Mouse (Mus musculus) ovary, postnatal 36 days (tissue): ENCODE measurements around the gene Pla2g6.
A peak's percentile ranks its signal among the peaks of the same experiment; 100 is the strongest.

ENCODE experiments used
- DNase-seq: peaks from one replicate; pipeline ENCODE4 v3.0.0; 2022; ENCODE audit warnings: low spot score, mixed read lengths

The Pla2g6 gene

DNA sequence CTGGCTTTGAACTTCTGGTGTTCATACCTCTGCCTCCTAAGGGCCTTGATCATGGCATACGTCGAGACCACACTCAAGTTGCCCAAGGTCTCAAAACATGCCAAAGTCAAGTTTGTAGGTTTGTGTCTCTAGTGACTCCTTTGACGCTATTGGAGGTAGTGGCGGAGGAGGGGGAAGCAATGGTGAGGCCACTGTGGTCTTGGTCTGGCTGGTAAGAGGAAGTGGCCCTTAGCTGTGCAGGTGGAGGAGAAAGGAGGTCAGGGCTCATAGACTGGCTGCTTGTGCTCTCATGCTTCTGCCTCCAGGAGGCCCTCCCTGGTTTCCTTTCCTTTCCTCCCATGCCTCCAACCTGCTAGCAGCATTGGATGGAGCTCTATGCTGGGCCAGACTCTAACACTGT lies 22.7 kb upstream of the Pla2g6 start:
- no peak for DNase-seq

DNA sequence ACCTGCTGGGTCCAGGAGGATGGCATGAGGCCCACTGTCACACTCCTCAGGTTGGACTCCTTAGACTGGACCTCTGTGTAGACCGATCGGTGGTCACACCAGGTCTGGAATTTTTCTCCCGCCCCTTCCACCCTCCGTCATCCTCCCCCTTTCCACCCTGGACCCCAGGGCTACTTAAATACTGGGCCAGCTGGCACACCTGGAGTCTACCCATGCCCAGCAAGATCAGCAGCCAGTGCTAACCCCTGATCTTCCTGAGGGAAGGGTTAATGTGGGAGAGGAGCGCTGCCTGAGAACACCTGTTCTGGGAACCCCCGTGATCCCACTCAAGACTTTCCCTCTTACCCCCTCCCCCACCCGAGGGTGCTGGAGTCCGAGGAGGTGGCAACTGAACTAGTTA lies 20.5 kb upstream of the Pla2g6 start:
- no peak for DNase-seq

DNA sequence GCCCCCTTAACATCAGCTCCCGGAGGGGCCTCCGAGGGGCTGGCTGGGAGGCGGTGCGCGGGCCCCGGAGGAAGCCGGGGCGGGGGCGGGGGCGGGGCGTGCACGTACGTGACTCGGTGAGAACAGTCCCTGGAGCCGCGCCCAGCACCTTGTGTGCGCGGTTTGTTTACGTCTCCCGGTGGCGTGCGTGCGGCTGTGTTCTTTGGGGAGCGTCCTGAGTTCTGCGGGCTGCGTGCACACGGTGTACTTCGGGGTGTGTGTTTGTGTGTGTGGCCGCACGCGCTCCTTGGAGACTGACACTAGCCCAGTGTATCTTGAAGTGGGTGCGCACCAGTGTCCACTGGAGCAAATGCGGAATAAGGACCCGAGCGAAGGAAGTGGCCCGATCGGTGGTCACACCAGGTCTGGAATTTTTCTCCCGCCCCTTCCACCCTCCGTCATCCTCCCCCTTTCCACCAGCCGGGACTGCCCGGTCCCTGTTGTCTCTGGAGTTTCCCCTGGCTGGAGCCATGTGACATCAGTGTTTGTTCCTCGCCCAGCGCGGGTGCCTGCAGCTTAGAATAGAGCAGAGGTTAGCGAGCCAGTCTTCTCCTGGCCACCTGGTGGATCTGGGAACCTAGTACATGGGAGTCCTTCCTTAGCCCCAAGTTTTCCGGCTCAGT lies 19.8 kb upstream of the Pla2g6 start:
- peak; percentile 61 for DNase-seq

DNA sequence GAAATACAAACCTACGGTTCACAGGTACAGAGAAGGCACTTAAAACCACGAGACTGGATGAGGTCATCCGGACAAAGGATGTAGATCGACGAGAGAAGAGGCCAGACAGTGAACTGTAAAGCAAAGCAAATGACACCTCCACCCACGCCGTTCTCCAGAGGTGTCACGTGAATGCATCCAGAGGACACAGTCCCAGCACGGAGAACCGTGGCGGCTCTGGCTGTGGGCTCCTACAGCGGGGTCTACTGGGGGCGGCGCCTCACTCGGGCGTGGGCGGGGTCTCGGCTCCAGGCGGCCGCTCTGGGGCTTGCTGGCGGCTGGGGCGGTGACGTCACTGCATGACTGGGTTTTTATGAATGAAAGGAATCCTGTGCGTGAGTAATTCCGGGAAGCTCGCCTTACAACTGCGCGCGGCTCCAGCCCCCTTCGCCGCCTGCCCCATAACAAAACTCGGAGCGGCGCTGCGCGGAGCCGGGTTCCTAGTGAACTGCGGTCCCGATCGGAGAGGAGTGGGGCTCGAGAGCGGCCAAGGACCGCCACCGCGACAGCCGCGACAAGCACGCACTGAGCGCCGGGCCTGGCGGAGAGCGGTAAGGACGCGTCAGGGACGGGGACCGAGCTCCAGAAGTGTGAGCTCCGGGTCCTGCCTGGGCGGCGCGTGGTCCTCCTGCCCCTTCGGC lies 19.1 kb upstream of the Pla2g6 start:
- peak; percentile 84 for DNase-seq

DNA sequence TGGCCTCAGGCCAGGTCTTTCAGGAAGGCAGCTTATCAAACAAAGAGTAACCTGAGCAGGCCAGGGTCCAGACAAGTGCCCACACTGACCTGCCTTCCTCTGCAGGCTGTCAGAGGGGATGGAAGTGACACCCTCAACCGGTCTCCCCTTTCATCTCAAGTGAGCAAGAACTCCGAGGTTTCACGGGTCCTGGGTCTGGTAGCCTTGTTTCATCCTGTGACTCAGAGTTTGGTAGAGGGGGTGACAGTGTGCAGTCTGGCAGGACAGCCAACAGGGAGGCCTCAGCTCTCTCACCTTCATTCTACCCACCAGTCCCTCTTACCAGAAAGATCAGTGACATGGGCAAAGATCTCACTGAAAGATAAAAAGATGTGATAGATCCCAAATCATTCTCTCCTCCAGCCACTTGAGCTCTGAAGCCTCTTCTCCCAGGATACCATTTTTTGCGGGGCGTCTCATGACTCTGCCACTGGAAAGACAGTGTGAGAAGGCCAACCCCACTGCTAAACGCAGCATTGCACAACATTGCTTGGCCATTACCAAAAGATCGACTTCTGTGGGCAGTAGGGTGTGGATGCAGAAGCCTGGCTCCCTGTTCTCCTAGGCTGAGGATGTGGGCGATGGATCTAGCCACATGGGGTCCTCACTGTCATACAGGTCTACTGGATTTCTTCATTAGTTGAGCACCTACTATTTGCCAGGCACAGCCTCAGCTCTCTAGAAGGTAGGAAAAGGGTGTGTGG lies 18.0 kb upstream of the Pla2g6 start, which contains the start of gene Maff:
Maff (plus strand) TSS at position 571 of the 743 bp plus-strand sequence.
- DNase-seq: no peak

DNA sequence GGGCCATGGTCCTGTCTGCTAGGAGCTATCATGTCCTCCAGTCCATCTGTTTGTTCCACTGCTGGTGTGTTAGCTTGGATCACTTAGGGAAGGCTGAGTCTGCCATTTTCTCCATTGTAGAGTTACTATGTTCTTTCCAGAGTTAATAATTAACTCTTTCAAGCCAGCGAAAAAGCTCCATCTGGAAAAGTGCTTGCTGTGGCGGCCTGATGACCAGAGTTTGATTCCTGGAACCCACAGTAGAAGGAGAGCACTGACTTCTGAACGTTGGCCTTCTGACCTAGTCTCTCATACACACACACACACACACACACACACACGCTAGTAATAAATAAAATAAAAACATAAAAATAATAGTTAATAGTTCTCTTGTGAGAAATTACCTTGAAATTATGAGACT lies 16.4 kb upstream of the Pla2g6 start:
- no peak for DNase-seq

DNA sequence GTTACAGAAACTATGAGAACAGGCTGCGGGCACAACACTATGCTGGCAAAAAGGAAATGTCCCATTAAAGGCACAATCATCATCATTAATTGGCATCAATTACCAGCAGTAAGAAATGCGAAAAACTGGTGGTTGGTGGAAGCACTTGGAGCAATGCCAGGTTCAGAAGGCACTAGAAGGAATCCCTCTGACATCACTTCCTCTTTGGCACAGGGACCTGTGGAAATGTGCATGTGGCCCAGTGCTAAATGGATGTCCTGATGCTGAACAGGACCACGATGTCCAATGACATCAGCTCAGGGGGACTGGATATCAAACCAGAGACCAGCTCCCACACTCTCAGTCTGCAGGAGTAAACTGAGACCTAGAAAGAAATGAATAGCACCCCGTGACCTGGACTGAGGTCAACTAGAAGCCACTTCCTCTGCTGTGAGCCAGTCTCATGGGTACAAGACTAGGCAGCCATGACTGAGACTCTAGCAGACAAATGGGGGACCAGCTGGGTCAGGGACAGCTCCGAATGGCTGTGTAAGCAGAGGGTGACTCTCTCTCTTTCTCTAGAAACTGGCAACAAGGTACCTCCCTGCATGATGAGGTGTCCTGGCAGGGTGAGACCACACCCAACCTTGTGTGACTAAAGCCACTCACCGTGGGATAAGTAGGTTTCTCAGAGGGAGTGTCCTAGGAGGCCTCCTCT lies 14.6 kb upstream of the Pla2g6 start:
- no peak for DNase-seq

DNA sequence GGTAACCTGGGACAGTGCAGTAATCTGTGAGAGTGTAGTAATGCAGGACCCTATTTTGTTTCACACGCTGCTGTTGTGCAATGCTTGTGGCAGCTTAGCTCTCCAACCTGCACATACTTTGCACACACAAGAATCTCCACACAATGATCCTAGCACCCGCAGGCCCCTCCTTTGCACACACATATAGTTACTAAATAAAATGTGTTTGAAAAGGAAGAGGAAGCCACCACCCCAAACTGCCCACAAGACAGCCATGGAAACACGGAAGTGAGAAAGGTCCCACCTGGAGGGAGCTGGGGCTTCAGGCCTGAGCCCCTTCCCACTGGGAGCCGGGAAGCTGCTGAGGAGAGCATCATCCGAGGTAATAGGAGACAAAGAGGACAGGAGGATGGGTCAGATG lies 10.8 kb upstream of the Pla2g6 start:
- DNase-seq: no peak

DNA sequence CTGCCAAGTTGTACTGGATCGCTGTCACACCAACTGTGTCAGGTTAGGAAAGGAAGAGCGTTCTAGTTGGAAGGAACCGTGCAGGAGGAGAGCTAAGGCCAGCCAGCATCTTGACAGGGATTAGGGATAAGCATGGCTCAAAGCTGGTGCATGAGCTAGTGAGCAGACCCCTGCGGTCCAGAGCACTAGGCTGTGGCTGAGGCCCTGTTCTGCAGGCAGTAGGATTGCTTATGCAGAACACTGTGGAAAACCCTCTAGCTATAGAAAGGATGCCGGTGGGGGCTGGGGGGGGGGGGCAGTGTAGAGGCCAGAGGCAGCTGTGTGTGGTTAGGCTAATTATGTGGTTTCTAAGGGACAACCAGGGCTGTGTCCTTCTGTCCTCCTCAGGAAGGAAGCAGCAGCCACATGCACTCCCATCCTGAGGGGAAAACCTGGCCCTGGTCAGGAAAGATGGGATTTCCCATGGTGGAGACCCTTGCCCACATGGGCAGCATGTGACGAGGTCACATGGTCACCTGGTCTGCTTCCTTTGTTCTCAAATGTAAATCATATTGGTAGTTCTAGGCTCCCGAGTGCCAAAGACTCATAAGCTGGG lies 7.0 kb upstream of the Pla2g6 start:
- DNase-seq: no peak

DNA sequence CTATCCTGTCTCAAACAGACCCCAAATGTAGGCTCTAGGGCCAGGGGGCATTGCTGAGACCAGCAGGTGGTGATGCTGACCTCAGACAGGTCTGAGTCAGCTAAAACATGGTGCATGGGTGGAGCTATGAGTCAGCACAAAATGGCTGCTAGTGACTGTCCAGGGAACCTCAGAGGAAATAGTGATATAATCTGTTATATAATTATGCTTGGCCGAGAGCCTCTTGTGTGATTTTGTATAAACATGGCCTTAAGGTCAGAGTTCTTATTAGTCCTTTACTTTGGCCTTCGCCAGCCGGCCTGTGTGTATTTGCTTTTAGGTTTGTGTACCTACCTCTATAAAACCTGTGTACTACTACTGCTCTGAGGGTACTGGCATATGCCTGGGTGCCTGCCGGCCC lies 5.2 kb upstream of the Pla2g6 start:
- DNase-seq: no peak

DNA sequence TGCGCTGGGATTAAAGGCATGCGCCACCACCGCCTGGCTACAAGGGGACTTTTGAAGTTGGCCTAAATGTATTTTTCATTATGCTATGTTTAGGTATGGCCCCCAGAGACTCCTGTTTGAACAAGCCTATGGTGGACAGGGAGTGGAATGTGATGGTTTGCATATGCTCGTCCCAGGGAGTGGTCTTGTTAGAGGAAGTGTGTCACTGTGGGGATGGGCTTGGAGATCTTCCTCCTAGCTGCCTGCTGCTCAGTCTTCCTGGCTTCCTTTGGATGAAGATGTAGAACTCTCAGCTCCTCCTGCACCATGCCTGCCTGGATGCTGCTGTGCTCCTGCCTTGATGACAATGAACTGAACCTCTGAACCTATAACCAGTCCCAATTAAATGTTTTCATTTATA lies 2.3 kb upstream of the Pla2g6 start:
- no peak for DNase-seq

DNA sequence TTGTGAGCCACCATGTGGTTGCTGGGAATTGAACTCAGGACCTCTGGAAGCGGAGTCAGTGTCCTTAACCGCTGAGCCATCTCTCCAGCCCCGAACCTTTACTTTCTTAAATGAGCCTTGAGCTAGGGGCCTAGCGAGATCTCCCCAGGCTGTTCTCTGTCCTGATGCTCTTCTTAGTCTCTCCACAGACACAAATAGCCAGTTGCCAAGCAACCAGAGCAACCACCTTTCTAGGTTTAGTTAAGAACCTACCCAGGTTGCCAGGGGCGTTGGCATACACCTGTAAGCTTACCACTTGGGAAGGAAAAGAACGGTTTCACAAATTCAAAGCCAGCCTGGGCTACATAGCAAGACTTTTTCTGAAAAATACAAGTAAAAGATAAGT lies 1.8 kb upstream of the Pla2g6 start:
- DNase-seq: no peak

DNA sequence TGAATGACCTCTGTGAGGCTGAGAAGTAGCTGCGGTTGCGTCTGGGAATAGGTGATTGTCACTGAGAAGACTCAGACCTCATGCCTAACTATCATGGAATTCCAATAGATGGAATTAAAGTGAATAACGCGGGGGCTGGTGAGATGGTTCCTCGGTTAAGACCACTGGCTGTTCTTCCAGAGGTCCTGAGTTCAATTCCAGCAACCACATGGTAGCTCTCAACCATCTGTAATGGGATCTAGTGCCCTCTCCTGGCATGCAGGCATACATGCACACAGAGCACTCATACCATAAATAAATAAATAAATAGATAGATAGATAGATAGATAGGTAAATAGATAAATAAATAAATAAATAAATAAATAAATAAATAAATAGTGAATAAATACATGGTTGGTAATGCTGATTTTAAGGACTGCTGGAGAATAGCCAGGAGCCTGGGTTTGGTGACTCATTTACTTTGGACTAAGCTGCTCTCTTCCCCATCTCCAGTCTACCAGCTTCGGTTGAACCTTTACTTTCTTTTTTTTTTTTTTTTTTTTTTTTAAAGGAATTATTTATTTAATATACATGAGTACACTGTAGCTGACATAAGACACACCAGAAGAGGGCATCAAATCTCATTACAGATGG lies 1.3 kb upstream of the Pla2g6 start:
- no peak for DNase-seq

DNA sequence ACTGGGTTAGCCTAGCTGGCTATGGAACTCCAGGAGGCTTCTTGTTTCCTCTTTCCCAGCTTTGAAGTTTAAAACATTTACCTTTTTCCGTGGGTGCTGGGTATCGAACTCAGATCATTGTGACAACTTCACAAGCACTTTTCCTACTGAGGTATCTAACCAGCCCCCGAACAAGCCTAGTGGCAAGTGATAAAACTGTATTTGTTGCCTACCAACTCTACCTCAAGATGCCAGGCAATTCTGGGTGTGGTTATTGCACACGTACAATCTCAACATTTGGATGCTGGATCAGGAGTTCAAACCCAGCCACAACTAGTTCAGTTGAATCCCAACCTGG lies 717 bp upstream of the Pla2g6 start:
- no peak for DNase-seq

DNA sequence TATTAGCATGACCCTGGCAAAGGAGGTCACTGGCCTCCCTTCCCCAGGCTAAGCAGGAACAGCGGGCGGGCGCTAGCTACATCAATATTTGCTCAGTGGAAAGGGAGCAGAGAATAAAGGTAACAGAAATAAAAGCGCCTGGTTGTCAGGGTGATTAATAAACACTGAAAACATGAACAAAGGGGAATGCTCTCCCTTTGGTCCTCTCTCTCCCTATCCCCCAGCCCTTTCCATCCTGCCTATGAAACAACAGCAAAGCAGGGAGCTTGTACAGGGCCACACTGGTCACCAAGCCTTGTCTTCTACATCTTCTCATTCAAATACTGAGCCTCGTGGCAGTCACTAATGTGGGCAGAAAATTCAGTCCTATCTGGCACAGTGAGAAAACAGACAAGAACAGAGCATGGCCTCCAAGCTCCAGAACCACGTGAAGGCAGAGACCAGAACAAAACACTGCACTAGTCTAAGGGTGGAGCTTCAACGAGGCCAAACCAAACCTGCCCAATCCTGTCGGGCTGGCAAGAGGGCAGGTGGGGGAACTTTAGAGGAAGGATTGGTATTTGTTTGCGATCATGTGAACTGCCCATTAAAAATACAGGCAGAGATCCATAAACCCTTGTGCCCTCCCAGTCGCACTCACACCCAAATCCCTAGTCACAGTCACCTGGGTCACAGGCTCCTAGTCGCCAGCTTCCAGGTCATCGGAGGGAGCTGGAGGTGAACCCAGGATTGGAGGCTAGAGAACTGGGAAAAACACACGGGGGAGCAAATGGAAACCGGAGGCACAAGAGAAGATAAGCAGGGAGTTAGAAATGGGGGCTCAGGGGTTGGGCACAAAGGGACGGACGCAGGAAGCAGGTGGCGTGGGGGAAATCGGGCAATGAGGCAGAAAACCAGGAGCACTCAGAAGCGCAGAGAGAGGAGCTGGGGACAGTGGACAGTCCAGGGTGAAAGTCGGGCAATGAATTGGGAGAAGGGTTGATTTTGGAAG lies 924 bp downstream of the Pla2g6 start:
- DNase-seq: peak; percentile 42

DNA sequence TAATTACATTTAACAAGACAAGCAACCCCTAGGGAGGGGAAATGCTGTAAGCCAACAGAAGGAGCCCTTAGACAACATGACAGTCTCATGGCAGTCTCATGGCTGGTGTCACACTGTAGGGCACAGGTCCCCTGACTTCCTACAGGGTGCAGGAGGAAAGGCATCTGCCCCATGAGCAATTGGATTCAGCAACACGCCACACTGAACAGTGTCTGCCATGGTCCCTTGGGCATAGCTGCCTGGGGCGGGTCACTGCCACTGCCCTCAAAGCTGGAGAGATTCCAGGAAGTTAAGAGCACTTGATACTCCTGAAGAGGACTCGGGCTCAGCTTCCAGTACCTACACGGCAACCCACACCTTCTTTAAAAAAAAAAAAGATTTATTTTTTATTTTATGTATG lies 1.9 kb downstream of the Pla2g6 start:
- no peak for DNase-seq

DNA sequence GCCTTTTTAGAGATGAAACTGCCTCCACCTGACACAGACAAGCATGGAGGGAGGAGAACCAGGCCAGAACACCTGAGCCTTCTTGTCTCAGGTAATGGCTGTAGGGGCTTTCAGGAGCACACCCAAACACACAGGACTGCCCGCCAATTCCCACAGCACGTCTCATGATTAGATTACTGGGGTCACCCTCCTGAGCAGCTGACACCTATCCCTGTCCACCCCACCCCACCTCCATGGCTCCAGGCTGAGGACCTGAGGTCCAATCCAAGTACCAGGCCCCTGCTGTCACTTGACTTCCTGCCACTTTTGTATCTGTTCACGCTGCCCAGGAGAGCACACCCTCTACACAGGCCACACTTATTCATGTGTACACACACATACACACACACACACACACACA lies 2.4 kb downstream of the Pla2g6 start:
- no peak for DNase-seq

DNA sequence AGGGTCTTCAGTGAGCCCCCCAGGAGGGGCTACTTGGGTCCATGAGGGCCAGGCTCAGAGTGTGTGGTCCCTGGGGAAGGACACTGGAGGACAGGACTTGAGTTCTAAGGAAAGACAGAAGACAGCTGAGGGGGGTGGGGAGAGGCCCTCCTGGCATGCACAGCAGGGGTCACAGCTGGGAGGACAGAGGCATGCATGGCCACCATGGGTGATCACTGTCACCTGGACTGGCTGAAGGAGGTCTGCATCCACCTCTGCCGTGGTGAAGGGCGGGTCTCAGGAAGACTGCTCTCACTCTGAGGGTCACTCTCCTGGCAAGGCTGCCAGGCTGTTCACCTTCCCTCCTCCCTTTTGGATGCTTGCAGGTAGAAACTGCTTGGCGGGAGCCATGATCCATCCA lies 3.8 kb downstream of the Pla2g6 start:
- no peak for DNase-seq

DNA sequence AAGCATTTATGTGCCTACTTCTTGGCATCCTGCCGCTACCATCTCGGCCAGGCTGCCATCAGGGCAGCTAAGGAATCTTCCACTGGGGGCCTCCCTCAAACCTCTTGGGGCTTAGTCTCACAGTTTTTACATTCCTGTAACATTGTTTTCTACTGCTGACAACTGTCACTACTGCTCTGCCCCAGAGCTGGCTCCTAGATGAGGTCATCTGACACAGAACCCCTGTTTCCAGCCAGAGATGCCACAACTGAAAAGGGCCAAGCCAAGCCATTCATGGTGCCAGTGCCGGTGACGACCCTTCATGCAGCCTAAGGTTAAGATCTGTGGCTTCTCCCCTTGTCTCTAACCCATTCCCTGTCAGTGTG lies 4.4 kb downstream of the Pla2g6 start:
- DNase-seq: no peak

DNA sequence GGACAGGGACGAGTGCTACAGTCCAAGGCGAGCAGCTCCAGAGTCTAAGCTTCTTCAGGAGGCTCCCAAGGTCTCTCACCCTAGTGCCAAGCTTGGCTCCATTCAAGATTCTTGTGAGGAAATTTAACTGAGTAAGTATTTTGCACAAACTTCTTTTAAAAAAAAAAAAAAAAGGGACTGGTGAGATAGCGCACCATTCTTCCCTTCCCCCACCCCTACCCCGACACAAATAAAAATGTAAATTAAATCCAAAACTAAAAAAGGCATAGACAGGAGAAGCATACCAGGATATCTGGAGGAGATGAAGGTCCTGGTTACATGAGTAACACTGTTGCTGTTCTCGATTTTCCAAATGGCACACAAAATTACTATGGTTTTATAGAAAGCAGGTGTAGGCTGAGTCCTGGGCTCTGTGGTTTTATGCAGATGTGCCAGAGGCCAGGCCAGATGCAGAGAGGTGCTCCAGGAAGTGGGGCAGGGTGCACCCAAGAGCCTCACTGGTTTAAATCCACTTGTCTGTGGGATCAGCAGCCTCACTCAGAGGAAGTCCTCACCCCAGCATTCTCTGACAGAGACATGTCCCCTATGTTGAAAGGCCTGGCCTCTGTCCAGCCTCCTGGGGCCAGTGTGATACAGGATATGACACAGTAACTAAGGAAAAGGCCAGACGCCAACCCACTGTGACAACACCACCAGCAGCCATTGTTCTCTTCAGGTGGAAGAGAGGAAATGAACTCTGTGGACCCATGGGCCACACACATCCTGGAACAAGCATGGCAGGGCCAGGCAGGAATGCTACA lies 5.0 kb downstream of the Pla2g6 start:
- DNase-seq: peak; percentile 44
